Mouse (Mus musculus) CD4-positive, CD25-positive, alpha-beta regulatory T cell, adult 9 weeks (primary cell): ENCODE results near the gene Crb1. TPM values are rescaled to one million over a fixed set of nuclear protein-coding genes. Genes with fewer than 3 reads are reported as not detected.

Experiments
- polyA plus RNA-seq: library from polyadenylated mRNA; unstranded; fragments of 100-300 nt; shearing (Covaris generic); gene quantifications from one replicate; pipeline ENCODE4 v1.2.1, GENCODE M21; 2017

Crb1 gene
- polyA plus RNA-seq = 0.06 TPM

DNA sequence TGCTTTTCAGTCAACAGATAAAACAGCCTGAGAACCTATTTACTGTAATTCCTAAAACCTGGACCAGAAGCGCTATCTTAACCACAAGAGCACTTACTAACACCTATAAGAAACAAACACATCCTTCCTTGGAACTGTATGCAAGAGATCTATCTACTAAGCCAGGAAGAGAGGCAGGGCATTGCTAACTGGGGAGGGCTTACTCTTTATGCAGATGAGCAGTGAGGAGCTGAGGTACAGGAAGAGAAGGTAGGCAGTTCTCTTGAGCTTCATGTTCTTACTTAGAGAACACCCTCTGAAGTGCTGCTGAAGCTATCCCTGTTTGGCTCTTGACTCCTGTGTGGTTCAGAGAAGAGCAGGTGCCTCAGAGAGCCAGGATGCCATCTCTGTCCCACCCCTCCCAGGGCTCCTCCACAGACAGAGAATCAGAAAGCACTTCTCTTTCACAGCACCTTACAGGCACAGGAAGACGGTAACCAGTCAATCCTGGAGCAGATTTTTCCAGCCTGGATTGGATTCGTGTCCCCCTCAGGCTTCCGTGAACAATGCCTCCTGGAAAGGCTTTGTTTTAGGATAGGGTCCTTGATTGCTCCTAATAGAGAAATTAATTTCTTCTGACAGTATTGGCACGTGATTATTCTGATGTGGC lies at the start of gene Crb1:
Crb1 (minus strand) TSS at position 463 of the 649 bp plus-strand sequence.

DNA sequence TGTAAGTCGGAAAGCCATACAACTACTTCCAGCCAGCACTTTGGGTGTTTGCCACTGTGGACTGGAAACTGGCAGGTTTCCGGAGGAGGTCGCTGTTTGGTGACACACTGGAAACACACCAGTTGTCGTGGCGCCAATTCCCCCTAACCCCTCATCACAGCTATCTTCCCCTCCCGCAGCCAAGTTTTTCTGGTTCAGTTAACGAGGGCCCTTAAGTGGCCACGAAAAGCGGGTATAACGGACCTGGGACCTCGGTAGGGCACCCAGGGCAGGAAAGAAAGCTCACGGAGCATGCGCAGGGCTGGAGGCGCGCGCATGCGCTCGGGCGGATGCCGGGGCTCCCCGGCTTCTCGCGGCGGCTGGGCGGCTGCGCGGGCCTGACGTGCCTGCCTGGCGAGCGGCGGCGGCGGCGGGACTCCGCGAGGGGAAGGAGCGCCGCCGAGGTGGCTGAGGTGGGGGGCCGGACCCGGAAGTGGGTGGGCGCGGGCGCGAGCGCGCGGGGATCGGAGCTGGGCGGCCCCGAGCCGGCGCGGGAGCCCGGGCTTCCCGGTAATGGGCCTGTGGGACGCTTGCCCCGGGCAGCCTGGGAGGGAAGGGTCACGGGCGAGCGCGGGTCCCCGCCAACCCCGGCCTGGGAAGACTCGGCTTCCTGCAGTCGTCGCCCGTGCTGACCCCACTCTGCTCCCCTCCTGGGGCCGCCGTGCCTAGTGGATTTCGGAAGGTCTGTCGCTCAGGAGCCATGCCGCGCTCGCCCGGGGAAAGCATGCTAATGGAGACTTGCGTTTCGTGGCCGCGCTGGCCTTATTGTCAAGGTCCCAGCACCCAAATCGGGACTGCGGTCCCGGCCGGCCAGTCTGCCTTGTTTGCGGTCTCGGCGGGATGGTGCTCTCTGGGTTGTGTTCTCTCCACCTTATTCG lies 45.2 kb upstream of the Crb1 start, which contains the start of gene Zbtb41:
Zbtb41 (plus strand) TSS at position 414 of the 917 bp plus-strand sequence.

Other genes starting within 250 kb of the Crb1 start
- 11.2 TPM for gene Zbtb41, start 45.2 kb upstream of the Crb1 start, polyA plus RNA-seq
- gene Aspm, start 77.7 kb upstream of the Crb1 start, polyA plus RNA-seq = 0.69 TPM
- not detected for gene F13b, start 124.6 kb upstream of the Crb1 start, polyA plus RNA-seq
- gene Cfhr1, start 183.2 kb upstream of the Crb1 start, polyA plus RNA-seq = not detected